Mouse (Mus musculus): ENCODE measurements at regions not wholly inside any gene's neighbourhood (a gene's known extent, or its start where the extent isn't known, plus 50 kb on each side); places are given as distances from the start of the nearest gene placed in this dataset.

DNA sequence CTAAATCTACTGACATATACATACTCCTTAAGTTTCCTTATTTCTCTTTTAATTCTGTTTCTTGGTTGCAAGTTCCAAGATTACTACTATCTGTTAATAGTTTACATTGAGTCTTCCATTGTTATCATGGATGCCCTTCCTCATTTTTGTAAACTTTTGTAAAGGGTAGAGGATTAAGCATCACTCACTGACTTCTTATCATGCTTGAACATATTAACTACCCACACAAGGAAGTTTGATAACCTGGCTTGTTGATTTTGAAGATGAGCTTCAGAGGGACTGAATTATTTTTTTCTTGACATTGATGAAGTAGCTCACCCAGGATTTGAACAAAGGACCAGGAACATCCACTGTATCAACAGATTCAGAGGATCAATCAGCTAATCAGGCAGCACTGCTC, 162.8 kb upstream of the Fam98a start:
- TF ChIP-seq CTCF (IDR thresholded peaks at IDR 0.05; ENCODE audit: borderline replicate concordance, extremely low read depth, insufficient read depth, insufficient read length) (no peak), POLR2A (IDR thresholded peaks at IDR 0.05; ENCODE audit: borderline replicate concordance, extremely low read depth, insufficient read depth, insufficient read length, poor library complexity, severe bottlenecking) (no peak)
- no peak for DNase-seq (ENCODE audit: low read depth)

DNA sequence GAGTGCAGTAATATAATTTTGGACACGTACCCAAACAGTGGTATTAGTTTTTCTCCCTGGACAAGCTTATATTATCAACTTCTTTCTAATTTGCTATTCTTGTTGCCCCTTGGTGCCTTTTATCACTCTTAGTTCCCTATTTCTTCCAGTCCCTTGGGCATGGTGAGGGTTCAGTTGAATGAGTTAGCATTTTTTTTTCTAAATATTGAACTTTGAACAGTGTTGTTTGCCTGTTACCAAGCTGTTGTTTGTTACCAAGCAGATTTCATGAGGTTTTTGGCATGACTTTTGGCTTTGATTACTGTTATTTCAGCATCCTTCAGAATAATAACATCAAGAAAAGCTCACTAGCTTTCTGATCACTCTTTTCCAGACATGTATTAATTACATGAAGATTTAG, 162.3 kb upstream of the Fam98a start:
- TF ChIP-seq POLR2A (IDR thresholded peaks at IDR 0.05; ENCODE audit: borderline replicate concordance, extremely low read depth, insufficient read depth, insufficient read length, poor library complexity, severe bottlenecking) (no peak), CTCF (IDR thresholded peaks at IDR 0.05; ENCODE audit: borderline replicate concordance, extremely low read depth, insufficient read depth, insufficient read length) (no peak)

DNA sequence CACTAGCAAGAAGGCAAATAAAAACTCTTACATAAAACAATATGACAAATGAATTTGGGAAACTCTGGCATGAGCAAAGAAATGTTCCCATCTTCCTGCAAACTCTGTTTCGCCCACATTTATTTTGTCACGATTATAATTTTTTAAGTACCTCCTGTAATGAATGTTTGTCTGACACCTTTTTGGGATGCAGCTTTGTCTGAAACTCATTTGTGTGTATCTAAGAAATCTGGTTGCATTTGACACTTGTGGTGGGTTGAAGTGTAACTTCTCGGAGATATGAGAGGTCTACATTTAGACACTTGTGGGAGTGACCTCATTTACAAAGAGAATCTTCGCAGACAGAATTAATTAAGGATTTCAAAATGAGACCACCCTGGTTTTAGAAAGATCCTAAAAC, 155.9 kb upstream of the Fam98a start:
- no peak for TF ChIP-seq CTCF (IDR thresholded peaks at IDR 0.05; ENCODE audit: borderline replicate concordance, extremely low read depth, insufficient read depth, insufficient read length)
- DNase-seq (ENCODE audit: low read depth): no peak

More for the DNA sequence above, 162.3 kb upstream of the Fam98a start:
- DNase-seq (ENCODE audit: low read depth): no peak

- no peak for DNase-seq (ENCODE audit: low read depth)
Observed at GRCm38 (mm10) chr17:75705357-75705756, 153.6 kb upstream of the Fam98a start.

GRCm38 (mm10) chr17:75703865-75704264, 152.1 kb upstream of the Fam98a start:
- DNase-seq (ENCODE audit: low read depth): peak; percentile 17
- TF ChIP-seq POLR2A (IDR thresholded peaks at IDR 0.05; ENCODE audit: borderline replicate concordance, extremely low read depth, insufficient read depth, insufficient read length, poor library complexity, severe bottlenecking): no peak
- no peak for TF ChIP-seq CTCF (IDR thresholded peaks at IDR 0.05; ENCODE audit: borderline replicate concordance, extremely low read depth, insufficient read depth, insufficient read length)

More at GRCm38 (mm10) chr17:75705357-75705756, 153.6 kb upstream of the Fam98a start:
- TF ChIP-seq POLR2A (IDR thresholded peaks at IDR 0.05; ENCODE audit: borderline replicate concordance, extremely low read depth, insufficient read depth, insufficient read length, poor library complexity, severe bottlenecking) (no peak), CTCF (IDR thresholded peaks at IDR 0.05; ENCODE audit: borderline replicate concordance, extremely low read depth, insufficient read depth, insufficient read length) (no peak)

GRCm38 (mm10) chr17:75696729-75697103, 145.0 kb upstream of the Fam98a start:
- DNase-seq (ENCODE audit: low read depth): peak; percentile 10
- TF ChIP-seq POLR2A (IDR thresholded peaks at IDR 0.05; ENCODE audit: borderline replicate concordance, extremely low read depth, insufficient read depth, insufficient read length, poor library complexity, severe bottlenecking) (no peak), CTCF (IDR thresholded peaks at IDR 0.05; ENCODE audit: borderline replicate concordance, extremely low read depth, insufficient read depth, insufficient read length) (no peak)

DNA sequence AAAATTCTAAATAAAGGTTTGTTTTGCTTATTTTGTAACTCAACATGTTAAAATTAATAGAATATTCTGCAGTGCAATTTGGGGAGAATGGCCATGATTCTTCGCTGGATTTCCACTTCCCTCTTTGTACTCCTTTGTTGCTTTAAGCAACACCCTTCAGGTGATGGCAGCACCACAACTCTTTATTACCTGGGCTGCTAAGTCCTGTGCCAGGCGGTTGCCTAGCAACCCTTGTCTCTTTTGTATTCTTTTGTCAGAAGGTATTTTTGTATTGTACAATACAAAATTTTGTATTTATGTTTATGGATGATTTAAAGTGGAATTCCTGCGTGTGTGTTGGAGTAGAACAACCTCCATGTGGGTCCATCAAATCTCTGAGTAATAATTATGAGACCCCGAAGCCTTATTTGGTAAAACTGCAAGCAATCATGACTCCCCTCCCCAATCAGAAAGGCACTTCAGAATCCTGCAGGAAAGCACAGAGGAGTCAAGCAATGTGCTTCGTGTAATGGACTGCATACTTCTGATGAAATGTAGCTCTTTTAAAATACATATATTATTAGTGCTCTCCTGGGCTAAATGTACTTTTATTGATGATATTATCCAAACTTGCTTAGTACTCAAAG, 144.5 kb upstream of the Fam98a start:
- TF ChIP-seq POLR2A (IDR thresholded peaks at IDR 0.05; ENCODE audit: borderline replicate concordance, extremely low read depth, insufficient read depth, insufficient read length, poor library complexity, severe bottlenecking) (no peak), CTCF (IDR thresholded peaks at IDR 0.05; ENCODE audit: borderline replicate concordance, extremely low read depth, insufficient read depth, insufficient read length) (no peak)
- DNase-seq (ENCODE audit: low read depth): peak; percentile 69

- TF ChIP-seq CTCF (IDR thresholded peaks at IDR 0.05; ENCODE audit: borderline replicate concordance, extremely low read depth, insufficient read depth, insufficient read length) (no peak), POLR2A (IDR thresholded peaks at IDR 0.05; ENCODE audit: borderline replicate concordance, extremely low read depth, insufficient read depth, insufficient read length, poor library complexity, severe bottlenecking) (no peak)
- DNase-seq (ENCODE audit: low read depth): no peak
Observed at GRCm38 (mm10) chr17:75685927-75686326, 134.2 kb upstream of the Fam98a start.

DNA sequence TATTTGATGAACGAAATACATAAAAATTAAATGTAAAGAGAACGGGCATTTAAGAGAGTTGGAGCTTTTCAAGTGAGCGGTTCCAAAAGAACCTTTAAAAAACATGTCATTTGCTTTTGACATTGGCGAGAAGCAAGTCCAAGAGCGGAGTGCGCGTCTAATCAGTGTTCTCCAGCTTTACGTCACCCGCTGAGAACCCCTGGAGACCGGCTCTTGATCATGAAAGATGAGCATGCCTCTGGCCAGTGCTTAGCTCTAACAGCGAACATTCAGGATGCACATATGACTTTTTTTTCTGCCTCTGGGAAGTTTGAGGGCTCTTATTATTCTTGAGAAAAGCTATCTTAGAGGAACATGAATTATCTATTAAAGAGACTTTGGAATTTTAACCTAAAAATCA, 95.2 kb upstream of the Fam98a start:
- no peak for TF ChIP-seq POLR2A (IDR thresholded peaks at IDR 0.05; ENCODE audit: borderline replicate concordance, extremely low read depth, insufficient read depth, insufficient read length, poor library complexity, severe bottlenecking)
- TF ChIP-seq CTCF (IDR thresholded peaks at IDR 0.05; ENCODE audit: borderline replicate concordance, extremely low read depth, insufficient read depth, insufficient read length): no peak
- DNase-seq (ENCODE audit: low read depth): peak; percentile 76

GRCm38 (mm10) chr17:75644698-75645097, 93.0 kb upstream of the Fam98a start:
- DNase-seq (ENCODE audit: low read depth): no peak
- TF ChIP-seq POLR2A (IDR thresholded peaks at IDR 0.05; ENCODE audit: borderline replicate concordance, extremely low read depth, insufficient read depth, insufficient read length, poor library complexity, severe bottlenecking) (no peak), CTCF (IDR thresholded peaks at IDR 0.05; ENCODE audit: borderline replicate concordance, extremely low read depth, insufficient read depth, insufficient read length) (no peak)

- no peak for DNase-seq (ENCODE audit: low read depth)
- no peak for TF ChIP-seq POLR2A (IDR thresholded peaks at IDR 0.05; ENCODE audit: borderline replicate concordance, extremely low read depth, insufficient read depth, insufficient read length, poor library complexity, severe bottlenecking)
- no peak for TF ChIP-seq CTCF (IDR thresholded peaks at IDR 0.05; ENCODE audit: borderline replicate concordance, extremely low read depth, insufficient read depth, insufficient read length)
Observed at GRCm38 (mm10) chr17:75642311-75642710, 90.6 kb upstream of the Fam98a start.

DNA sequence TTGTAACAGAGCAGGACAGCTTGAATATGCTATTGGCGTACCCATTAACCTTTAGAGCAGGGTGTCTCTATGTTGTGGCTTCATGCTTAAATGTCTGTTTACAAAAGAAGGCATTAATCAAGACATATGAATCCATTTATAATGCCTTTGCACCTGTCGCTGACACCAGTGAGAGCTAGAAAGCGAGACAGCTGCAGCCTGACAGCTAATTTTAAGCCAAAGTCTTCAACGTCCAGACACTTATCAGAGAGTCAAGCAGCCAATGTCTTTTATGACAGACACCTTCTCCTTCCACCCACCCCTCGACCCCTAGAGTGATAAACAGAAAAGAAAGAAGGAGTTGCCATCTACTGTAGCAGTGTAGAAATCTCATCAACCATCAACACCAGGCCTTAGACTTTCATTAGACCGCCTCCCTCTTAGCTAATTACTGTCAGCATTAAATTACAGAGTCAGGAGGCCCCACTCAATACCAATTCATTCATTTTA, 89.3 kb upstream of the Fam98a start:
- no peak for TF ChIP-seq CTCF (IDR thresholded peaks at IDR 0.05; ENCODE audit: borderline replicate concordance, extremely low read depth, insufficient read depth, insufficient read length)
- no peak for TF ChIP-seq POLR2A (IDR thresholded peaks at IDR 0.05; ENCODE audit: borderline replicate concordance, extremely low read depth, insufficient read depth, insufficient read length, poor library complexity, severe bottlenecking)
- DNase-seq (ENCODE audit: low read depth): peak; percentile 72
